Mouse (Mus musculus) heart, embryonic 12.5 days (tissue): ENCODE measurements around the gene Etv6. TPM values are rescaled to one million over a fixed set of nuclear protein-coding genes. Genes with fewer than 3 reads are reported as not detected.

Experiments used
- ATAC-seq: fragments of 200-750 bp; cut with Nextera tagmentation; 2 replicates; pipeline ENCODE4 v1.8.0; 2017; ENCODE audit warnings: moderate TSS enrichment, moderate library complexity; ENCODE audit not compliant: insufficient number of reproducible peaks, low FRiP score
- H3K27ac ChIP-seq: fragments of 300-500 bp; sonication (generic); 2 replicates; pipeline ENCODE4 v1.5.1; 2016; ENCODE audit warnings: mild to moderate bottlenecking, moderate library complexity; ENCODE audit not compliant: poor library complexity, severe bottlenecking
- H3K27me3 ChIP-seq: fragments of 300-500 bp; sonication (generic); replicated peaks from 2 replicates; pipeline ENCODE4 v1.6.1; 2016; ENCODE audit warnings: mild to moderate bottlenecking, moderate library complexity
- H3K36me3 ChIP-seq: fragments of 300-500 bp; sonication (generic); 2 replicates; pipeline ENCODE4 v1.6.1; 2016; ENCODE audit warnings: mild to moderate bottlenecking, moderate library complexity
- H3K4me1 ChIP-seq: fragments of 300-500 bp; sonication (generic); replicated peaks from 2 replicates; pipeline ENCODE4 v1.6.1; 2016; ENCODE audit warnings: mild to moderate bottlenecking
- H3K4me2 ChIP-seq: fragments of 300-500 bp; sonication (generic); 2 replicates; pipeline ENCODE4 v1.6.1; 2016; ENCODE audit warnings: mild to moderate bottlenecking, moderate library complexity
- H3K4me3 ChIP-seq: fragments of 300-500 bp; sonication (generic); 2 replicates; pipeline ENCODE4 v1.5.1; 2016; ENCODE audit warnings: mild to moderate bottlenecking
- H3K9ac ChIP-seq: fragments of 300-500 bp; sonication (generic); 2 replicates; pipeline ENCODE4 v1.6.1; 2016; ENCODE audit warnings: mild to moderate bottlenecking, moderate library complexity
- H3K9me3 ChIP-seq: fragments of 300-500 bp; sonication (generic); replicated peaks from 2 replicates; pipeline ENCODE4 v1.6.1; 2016; ENCODE audit warnings: mild to moderate bottlenecking, moderate library complexity
- WGBS: fragments of 180-500 bp; shearing (Covaris S2); methylation state at CpG from one replicate; pipeline ENCODE4 v1.1.7; 2016; 5-methylcytosine and 5-hydroxymethylcytosine counted together
- polyA plus RNA-seq: library from polyadenylated mRNA; unstranded; fragments of >200 nt; fragmentation: Nextera tagmentation; extraction: Ambion mirVana; gene quantifications from 2 replicates; pipeline ENCODE4 v1.2.1, GENCODE M21; 2016

The Etv6 gene
- polyA plus RNA-seq, 1 experiment from 2014 or later, result 19.9 TPM

- Histone ChIP-seq H3K27me3 (no peaks in the 10 kb centered on the region), H3K36me3 (peaks cover 15% of the 10 kb centered on the region), H3K4me1 (peaks cover 75% of the 10 kb centered on the region), H3K9ac (no peak overlapping the region), H3K27ac (peak overlapping the region; percentile 5; the same call in 1 of the 2 replicates), H3K4me2 (no peak overlapping the region), H3K9me3 (no peaks in the 10 kb centered on the region), H3K4me3 (no peak overlapping the region)
- WGBS, result 41% methylated on average over 16 of the region's 16 CpGs
- no peak for ATAC-seq
Observed at GRCm38 (mm10) chr6:134140718-134141615, 105.5 kb downstream of the Etv6 start.

- no peaks in the 10 kb centered on the region for H3K27me3 ChIP-seq
- no peaks in the 10 kb centered on the region for H3K9me3 ChIP-seq
- H3K4me3 ChIP-seq, result no peak overlapping the region
- H3K4me2 ChIP-seq, result no peak overlapping the region
- 88% methylated on average over 1 of the region's 1 CpGs for WGBS
- H3K9ac ChIP-seq, result no peak overlapping the region
- peaks cover 15% of the 10 kb centered on the region for H3K36me3 ChIP-seq
- H3K27ac ChIP-seq, result 0 out of 2 replicates have a peak overlapping the region, but pooled peaks have one; percentile 96
- H3K4me1 ChIP-seq, result peaks cover 79% of the 10 kb centered on the region
- no peak for ATAC-seq
Observed at GRCm38 (mm10) chr6:134141616-134142165, 106.2 kb downstream of the Etv6 start.

GRCm38 (mm10) chr6:134142700-134143099 is 107.2 kb downstream of the Etv6 start:
- no peak overlapping the region for H3K4me3 ChIP-seq
- 76% methylated on average over 11 of the region's 11 CpGs for WGBS
- peaks cover 81% of the 10 kb centered on the region for H3K4me1 ChIP-seq
- H3K27ac ChIP-seq, result peak overlapping the region; percentile 96
- no peaks in the 10 kb centered on the region for H3K9me3 ChIP-seq
- peaks cover 11% of the 10 kb centered on the region for H3K36me3 ChIP-seq
- no peak for ATAC-seq
- no peaks in the 10 kb centered on the region for H3K27me3 ChIP-seq
- H3K9ac ChIP-seq, result 0 out of 2 replicates have a peak overlapping the region, but pooled peaks have one; percentile 0
- no peak overlapping the region for H3K4me2 ChIP-seq

DNA sequence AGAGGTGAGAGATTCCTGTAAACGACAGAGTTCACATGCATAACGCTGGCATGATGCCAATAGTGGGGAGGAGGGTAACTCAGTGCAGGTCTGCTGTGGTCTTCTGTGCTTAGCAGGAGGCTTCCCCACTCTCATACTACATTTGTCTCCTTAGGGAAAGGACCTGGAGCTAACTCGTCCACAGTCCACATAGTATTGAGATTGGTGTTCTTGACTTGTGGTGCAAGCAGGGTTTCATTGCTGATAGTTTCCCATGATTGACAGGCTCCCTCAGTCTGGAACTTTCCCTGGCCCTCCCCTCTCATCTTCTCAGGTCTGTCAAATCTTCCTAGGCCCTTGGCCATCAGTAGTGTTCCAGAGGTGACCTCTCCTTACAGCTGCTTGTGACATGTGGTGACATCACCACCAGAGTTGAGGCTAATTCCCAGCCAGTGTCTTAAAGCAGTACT is 108.2 kb downstream of the Etv6 start:
- H3K9ac ChIP-seq, result 0 out of 2 replicates have a peak overlapping the region, but pooled peaks have one; percentile 0
- peak overlapping the region; percentile 96 for H3K27ac ChIP-seq
- no peak overlapping the region for H3K4me3 ChIP-seq
- H3K9me3 ChIP-seq, result no peaks in the 10 kb centered on the region
- peak overlapping the region; percentile 21; the same call in 1 of the 2 replicates for H3K4me2 ChIP-seq
- 28% methylated on average over 3 of the region's 3 CpGs for WGBS
- ATAC-seq, result peak; percentile 52
- no peaks in the 10 kb centered on the region for H3K27me3 ChIP-seq
- H3K36me3 ChIP-seq, result 0 out of 2 replicates have a peak, but pooled peaks cover 3% of the 10 kb centered on the region
- peaks cover 81% of the 10 kb centered on the region for H3K4me1 ChIP-seq

DNA sequence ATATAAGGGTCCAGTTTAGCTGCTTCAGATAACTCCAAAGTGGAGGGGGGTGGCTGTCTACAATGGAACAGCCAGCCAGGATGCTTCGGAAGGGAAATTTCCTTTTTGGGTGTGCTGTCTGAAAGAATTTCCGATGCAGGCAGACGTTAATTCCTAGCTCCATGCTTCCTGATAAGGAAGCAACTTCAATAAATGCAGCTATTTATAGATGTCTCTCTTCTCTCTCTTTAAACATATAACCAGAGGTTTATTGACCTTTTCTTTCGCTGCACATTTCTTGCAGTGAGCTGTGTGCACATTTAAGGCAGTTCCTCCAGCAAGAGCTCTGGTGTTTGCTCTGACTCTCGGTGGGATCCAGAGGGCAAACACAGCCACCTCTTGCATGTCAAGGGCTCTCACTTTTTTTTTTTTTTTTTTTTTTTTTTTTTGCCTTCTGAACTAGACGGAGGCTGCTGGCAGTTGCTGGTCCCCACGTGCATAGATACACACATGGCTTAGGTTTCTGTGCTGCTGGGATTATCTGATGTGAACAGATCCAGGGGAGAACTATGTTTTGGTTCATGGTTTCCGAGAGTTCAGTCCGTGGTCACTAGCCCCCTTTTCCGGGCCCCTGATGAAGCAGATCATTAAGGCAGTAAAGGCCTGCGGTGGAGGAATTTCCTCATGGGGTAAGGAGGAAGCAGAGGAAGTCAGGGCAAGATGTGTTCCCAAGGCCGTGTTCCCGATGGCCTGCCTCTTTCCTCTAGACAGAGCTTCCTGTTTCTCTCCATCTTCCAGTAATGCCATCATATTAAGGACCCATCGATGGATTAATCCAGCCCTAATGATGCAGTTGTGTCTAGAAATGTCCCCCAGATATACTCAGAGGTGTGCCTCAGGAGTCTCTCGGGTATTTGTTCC is 109.0 kb downstream of the Etv6 start:
- H3K9ac ChIP-seq, result no peak overlapping the region
- no peak for ATAC-seq

GRCm38 (mm10) chr6:134147596-134148442 is 112.3 kb downstream of the Etv6 start:
- H3K27ac ChIP-seq, result peak overlapping the region; percentile 24; the same call in 1 of the 2 replicates
- peaks cover 89% of the 10 kb centered on the region for H3K4me1 ChIP-seq
- H3K9ac ChIP-seq, result no peak overlapping the region; the same call in 1 of the 2 replicates
- no peak overlapping the region for H3K4me2 ChIP-seq
- ATAC-seq, result no peak
- no peaks in the 10 kb centered on the region for H3K27me3 ChIP-seq
- 56% methylated on average over 22 of the region's 22 CpGs for WGBS
- no peaks in the 10 kb centered on the region for H3K36me3 ChIP-seq
- H3K4me3 ChIP-seq, result no peak overlapping the region
- no peaks in the 10 kb centered on the region for H3K9me3 ChIP-seq

More for the DNA sequence above, 109.0 kb downstream of the Etv6 start:
- 0 out of 2 replicates have a peak, but pooled peaks cover 3% of the 10 kb centered on the region for H3K36me3 ChIP-seq
- H3K27me3 ChIP-seq, result no peaks in the 10 kb centered on the region
- H3K4me2 ChIP-seq, result peak overlapping the region; percentile 21; the same call in 1 of the 2 replicates
- peak overlapping the region; percentile 96 for H3K27ac ChIP-seq
- WGBS, result 33% methylated on average over 15 of the region's 15 CpGs
- H3K4me1 ChIP-seq, result peaks cover 82% of the 10 kb centered on the region
- no peak overlapping the region for H3K4me3 ChIP-seq
- H3K9me3 ChIP-seq, result no peaks in the 10 kb centered on the region

DNA sequence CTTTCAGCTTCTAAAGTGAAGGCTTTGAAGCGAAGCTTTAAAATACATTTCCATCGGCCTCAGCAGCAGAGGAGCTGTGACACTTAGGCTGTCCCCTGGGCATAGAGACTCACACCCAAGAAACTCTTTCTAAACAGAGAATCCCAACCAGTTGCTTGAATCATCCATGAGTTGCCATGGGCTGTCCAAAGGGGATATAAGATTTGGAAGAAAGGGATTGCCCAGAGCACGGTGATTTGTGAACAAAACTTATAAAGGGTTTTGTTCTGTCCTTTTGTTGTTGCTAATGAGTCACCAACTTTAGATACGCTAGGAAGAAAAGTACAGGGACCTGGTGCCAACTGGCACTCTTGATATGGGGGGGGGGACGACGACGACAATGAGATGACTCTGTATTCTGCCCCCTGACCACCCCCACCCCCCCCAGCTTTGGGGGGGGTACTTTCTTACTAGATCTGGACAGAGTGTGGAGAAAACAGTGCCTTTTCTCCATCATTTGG is 113.0 kb downstream of the Etv6 start:
- Histone ChIP-seq H3K4me3 (no peak overlapping the region), H3K9me3 (no peaks in the 10 kb centered on the region), H3K27me3 (no peaks in the 10 kb centered on the region), H3K9ac (no peak overlapping the region), H3K36me3 (no peaks in the 10 kb centered on the region), H3K4me1 (peaks cover 83% of the 10 kb centered on the region), H3K27ac (no peak overlapping the region), H3K4me2 (no peak overlapping the region)
- WGBS, result 73% methylated on average over 7 of the region's 7 CpGs
- ATAC-seq, result no peak

DNA sequence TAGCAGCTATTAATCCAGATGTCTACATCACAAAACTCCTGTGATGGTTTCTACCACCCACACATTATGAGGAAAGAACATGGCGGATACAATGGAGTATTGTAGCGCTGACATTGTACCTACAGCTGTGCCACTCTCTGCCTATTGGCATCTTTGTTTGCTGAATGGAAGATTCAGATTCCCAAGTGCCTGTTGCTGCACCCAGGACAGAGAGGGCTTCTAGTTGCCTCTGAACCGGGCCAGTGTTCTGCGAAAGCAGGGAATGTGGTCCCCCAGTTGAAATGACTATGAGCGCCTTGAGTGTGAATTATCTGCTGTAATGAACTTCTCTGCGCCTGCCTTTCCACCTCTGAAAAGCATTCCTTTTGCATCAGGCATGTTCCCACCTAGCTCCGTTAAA is 114.1 kb downstream of the Etv6 start:
- H3K9me3 ChIP-seq, result no peaks in the 10 kb centered on the region
- H3K36me3 ChIP-seq, result no peaks in the 10 kb centered on the region
- H3K4me1 ChIP-seq, result peaks cover 81% of the 10 kb centered on the region
- no peak overlapping the region for H3K9ac ChIP-seq
- H3K4me2 ChIP-seq, result no peak overlapping the region
- no peaks in the 10 kb centered on the region for H3K27me3 ChIP-seq
- 92% methylated on average over 7 of the region's 7 CpGs for WGBS
- H3K4me3 ChIP-seq, result no peak overlapping the region
- no peak for ATAC-seq
- no peak overlapping the region for H3K27ac ChIP-seq

GRCm38 (mm10) chr6:134151022-134151680 is 115.7 kb downstream of the Etv6 start:
- 52% methylated on average over 15 of the region's 15 CpGs for whole genome bisulfite sequencing
- H3K4me2 ChIP-seq, result no peak overlapping the region
- H3K9ac ChIP-seq, result no peak overlapping the region

More at GRCm38 (mm10) chr6:134151022-134151680, 115.7 kb downstream of the Etv6 start:
- no peaks in the 10 kb centered on the region for H3K27me3 ChIP-seq
- H3K27ac ChIP-seq, result peak overlapping the region; percentile 70; the same call in 1 of the 2 replicates
- H3K9me3 ChIP-seq, result no peaks in the 10 kb centered on the region
- H3K4me1 ChIP-seq, result peaks cover 76% of the 10 kb centered on the region
- ATAC-seq, result no peak
- H3K4me3 ChIP-seq, result no peak overlapping the region
- H3K36me3 ChIP-seq, result no peaks in the 10 kb centered on the region
